Mouse (Mus musculus) midbrain, postnatal 0 days (tissue): Measurements from ENCODE around the gene Gsap. TPM values are rescaled to one million over a fixed set of nuclear protein-coding genes. Genes with fewer than 3 reads are reported as not detected.

Source experiments
- ATAC-seq: fragments of 200-750 bp; cut with Nextera tagmentation; 2 replicates; pipeline ENCODE4 v1.8.0; 2017; ENCODE audit warnings: moderate number of reproducible peaks, mild to moderate bottlenecking, moderate TSS enrichment, moderate library complexity; ENCODE audit not compliant: low FRiP score
- DNase-seq: peaks from one replicate; pipeline ENCODE4 v3.0.0-alpha.2; 2015; ENCODE audit warnings: low spot score
- H3K27ac ChIP-seq: fragments of 300-500 bp; sonication (generic); 2 replicates; pipeline ENCODE4 v1.5.1; 2014; ENCODE audit warnings: low read depth, mild to moderate bottlenecking, low read length, mixed read lengths
- H3K27me3 ChIP-seq: fragments of 300-500 bp; sonication (generic); 2 replicates; pipeline ENCODE4 v1.6.1; 2014; ENCODE audit warnings: low read length, control low read depth, mixed read lengths; ENCODE audit not compliant: insufficient read depth
- H3K36me3 ChIP-seq: fragments of 300-500 bp; sonication (generic); 2 replicates; pipeline ENCODE4 v1.6.1; 2014; ENCODE audit warnings: low read length, control low read depth, mixed read lengths; ENCODE audit not compliant: insufficient read depth
- H3K4me1 ChIP-seq: fragments of 300-500 bp; sonication (generic); 2 replicates; pipeline ENCODE4 v1.6.1; 2014; ENCODE audit warnings: mild to moderate bottlenecking, control low read depth, antibody characterized with exemption, low read length, mixed read lengths; ENCODE audit not compliant: insufficient read depth
- H3K4me2 ChIP-seq: fragments of 300-500 bp; sonication (generic); 2 replicates; pipeline ENCODE4 v1.6.1; 2014; ENCODE audit warnings: low read depth, mild to moderate bottlenecking, low read length, mixed read lengths; ENCODE audit not compliant: poor library complexity, severe bottlenecking
- H3K4me3 ChIP-seq: fragments of 300-500 bp; sonication (generic); 2 replicates; pipeline ENCODE4 v1.5.1; 2014; ENCODE audit warnings: low read depth, mild to moderate bottlenecking, low read length, moderate library complexity
- H3K9ac ChIP-seq: fragments of 300-500 bp; sonication (generic); replicated peaks from 2 replicates; pipeline ENCODE4 v1.6.1; 2014; ENCODE audit warnings: mild to moderate bottlenecking, low read length, moderate library complexity, mixed read lengths; ENCODE audit not compliant: poor library complexity, severe bottlenecking
- H3K9me3 ChIP-seq: fragments of 300-500 bp; sonication (generic); 2 replicates; pipeline ENCODE4 v1.6.1; 2016; ENCODE audit warnings: low read length, control low read depth
- CTCF ChIP-seq: IDR thresholded peaks from 2 replicates; pipeline ENCODE4 v1.5.1; 2016; ENCODE audit warnings: antibody characterized with exemption, mild to moderate bottlenecking
- WGBS: fragments of 180-500 bp; shearing (Covaris S2); extraction: QIAGEN DNeasy Blood & Tissue Kit; methylation state at CpG from one replicate; pipeline ENCODE4 v1.1.7; 2014; 5-methylcytosine and 5-hydroxymethylcytosine counted together
- polyA plus RNA-seq: library from polyadenylated mRNA; unstranded; fragments of >200 nt; fragmentation: Nextera tagmentation; extraction: Ambion mirVana; gene quantifications from 2 replicates; pipeline ENCODE4 v1.2.1, GENCODE M21; 2015
- total RNA-seq: library from RNA; depleted of rRNA; stranded (reverse); fragments of >200 nt; gene quantifications from 2 replicates; pipeline ENCODE4 v1.2.3, GENCODE M21; 2014; rRNA removed

Gsap gene
- total and polyA plus RNA-seq, 2 experiments from 2014 or later = 5.3 to 7.2 TPM

DNA sequence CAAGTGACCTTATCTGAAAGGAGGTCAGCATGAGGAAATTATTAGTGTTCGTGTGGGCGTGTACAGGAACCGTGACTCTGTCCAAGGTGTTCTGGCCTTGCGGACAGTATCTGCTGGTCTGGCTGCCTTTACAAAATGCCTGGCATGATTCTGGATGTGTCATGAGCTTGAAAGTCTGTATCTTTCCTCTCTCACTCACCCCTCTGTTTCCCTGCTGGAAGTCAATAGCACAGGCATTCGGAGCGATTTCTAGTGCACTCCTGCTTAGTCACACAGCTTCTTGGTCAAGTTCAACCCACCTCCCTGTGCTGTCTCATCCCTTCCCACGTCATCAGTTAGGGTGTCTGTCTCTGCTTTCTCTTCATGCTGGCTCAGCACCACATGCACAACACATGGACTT, 162.3 kb downstream of the Gsap start:
- 90% methylated on average over 7 of the region's 7 CpGs for WGBS
- H3K4me3 ChIP-seq = no peak overlapping the region
- no peak overlapping the region for H3K9ac ChIP-seq
- no peak for TF ChIP-seq CTCF
- no peak for DNase-seq
- no peaks in the 10 kb centered on the region for H3K9me3 ChIP-seq
- H3K4me2 ChIP-seq = no peak overlapping the region
- no peaks in the 10 kb centered on the region for H3K36me3 ChIP-seq
- H3K27ac ChIP-seq = no peak overlapping the region
- no peak for ATAC-seq
- no peaks in the 10 kb centered on the region for H3K27me3 ChIP-seq
- no peaks in the 10 kb centered on the region for H3K4me1 ChIP-seq

DNA sequence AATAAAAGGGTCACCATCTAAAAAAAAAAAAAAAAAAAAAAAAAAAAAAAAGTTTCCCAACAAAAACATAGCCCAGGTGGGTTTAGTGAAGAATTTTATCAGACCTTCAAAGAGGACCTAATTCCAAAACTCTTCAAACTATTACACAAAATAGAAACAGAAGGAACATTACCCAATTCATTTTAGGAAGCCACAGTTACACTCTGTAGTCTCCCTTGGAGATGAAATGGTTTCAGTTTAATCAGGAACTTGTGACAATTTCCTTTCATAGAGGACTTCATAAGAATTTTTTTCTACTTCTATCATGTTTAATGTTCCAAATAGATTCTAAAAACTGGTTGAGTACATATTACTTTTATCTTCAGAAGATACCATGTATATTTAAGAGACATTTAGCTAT, 165.6 kb downstream of the Gsap start:
- no peak overlapping the region for H3K4me3 ChIP-seq
- H3K9me3 ChIP-seq = no peaks in the 10 kb centered on the region
- TF ChIP-seq CTCF = no peak
- DNase-seq = no peak
- no peak overlapping the region for H3K27ac ChIP-seq
- H3K27me3 ChIP-seq = no peaks in the 10 kb centered on the region
- no peak for ATAC-seq
- H3K4me1 ChIP-seq = no peaks in the 10 kb centered on the region
- no peaks in the 10 kb centered on the region for H3K36me3 ChIP-seq
- no peak overlapping the region for H3K9ac ChIP-seq
- no peak overlapping the region for H3K4me2 ChIP-seq

DNA sequence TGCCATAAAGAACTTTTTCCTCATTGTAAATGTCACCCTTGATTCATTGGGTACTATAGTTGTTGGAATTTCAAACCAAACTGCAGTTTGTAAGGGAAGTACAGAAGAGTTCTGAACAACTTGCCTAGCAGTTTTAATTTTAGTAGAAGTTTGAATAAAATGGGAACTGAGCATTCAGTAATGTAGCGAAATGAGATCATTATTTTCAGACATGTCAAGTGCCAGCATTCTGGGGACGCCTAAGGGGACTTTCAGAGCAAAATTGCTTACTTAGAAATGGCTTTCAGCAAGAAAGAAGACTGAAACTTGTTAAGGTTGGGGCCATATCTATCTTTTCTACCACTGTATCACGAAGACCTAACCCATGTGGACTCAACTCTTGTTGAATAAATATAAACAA, 172.6 kb downstream of the Gsap start:
- no peak for ATAC-seq
- DNase-seq = no peak
- 84% methylated on average over 3 of the region's 3 CpGs for whole genome bisulfite sequencing
- no peaks in the 10 kb centered on the region for H3K36me3 ChIP-seq
- H3K4me1 ChIP-seq = no peaks in the 10 kb centered on the region
- H3K9ac ChIP-seq = no peak overlapping the region
- H3K27ac ChIP-seq = no peak overlapping the region
- TF ChIP-seq CTCF = no peak
- H3K27me3 ChIP-seq = no peaks in the 10 kb centered on the region
- no peak overlapping the region for H3K4me3 ChIP-seq
- H3K4me2 ChIP-seq = no peak overlapping the region
- no peaks in the 10 kb centered on the region for H3K9me3 ChIP-seq

DNA sequence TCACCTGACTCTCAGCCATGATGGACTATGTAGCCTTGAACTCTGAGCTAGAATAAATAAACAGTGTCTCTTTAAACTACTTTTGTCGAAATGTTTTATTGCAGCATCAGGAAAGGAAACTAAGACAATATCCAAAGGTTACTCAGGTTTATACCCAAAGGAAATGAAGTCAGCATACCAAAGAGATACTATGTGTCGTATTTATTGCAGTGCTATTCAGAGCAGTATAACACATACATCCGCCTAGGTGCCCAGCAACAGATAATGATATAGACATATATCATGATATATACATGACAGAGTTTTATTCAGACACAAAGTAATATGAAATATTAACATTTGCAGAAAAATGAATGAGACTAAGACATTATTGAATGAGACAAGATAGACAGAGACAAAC, 177.3 kb downstream of the Gsap start:
- H3K4me1 ChIP-seq = no peaks in the 10 kb centered on the region
- H3K9ac ChIP-seq = no peak overlapping the region
- DNase-seq = no peak
- H3K9me3 ChIP-seq = no peaks in the 10 kb centered on the region
- no peak overlapping the region for H3K4me3 ChIP-seq
- no peaks in the 10 kb centered on the region for H3K27me3 ChIP-seq
- TF ChIP-seq CTCF = no peak
- no peak overlapping the region for H3K4me2 ChIP-seq
- ATAC-seq = no peak
- no peak overlapping the region for H3K27ac ChIP-seq
- 88% methylated on average over 3 of the region's 3 CpGs for WGBS
- no peaks in the 10 kb centered on the region for H3K36me3 ChIP-seq

Other genes starting within 250 kb of the Gsap start
- gene Rsbn1l, start 229.9 kb upstream of the Gsap start, total RNA-seq = 5.2 and 7.3 TPM in 2 replicates
- gene Rsbn1l, start 229.9 kb upstream of the Gsap start, polyA plus RNA-seq = 2.7 and 3.8 TPM in 2 replicates
- gene Ptpn12, start 130.3 kb upstream of the Gsap start, total RNA-seq = 28.2 and 33.1 TPM in 2 replicates
- 9.2 and 10.8 TPM in 2 replicates for gene Ptpn12, start 130.3 kb upstream of the Gsap start, polyA plus RNA-seq
- gene Fgl2, start 186.4 kb downstream of the Gsap start, total RNA-seq = 3.0 and 4.1 TPM in 2 replicates
- gene Fgl2, start 186.4 kb downstream of the Gsap start, polyA plus RNA-seq = 1.7 and 1.9 TPM in 2 replicates
- 0.14 and 0.27 TPM in 2 replicates for gene Ccdc146, start 238.4 kb downstream of the Gsap start, total RNA-seq
- gene Ccdc146, start 238.4 kb downstream of the Gsap start, polyA plus RNA-seq = 0.43 and 0.74 TPM in 2 replicates
- 13.2 and 13.5 TPM in 2 replicates for gene Fam185a, start 238.7 kb downstream of the Gsap start, total RNA-seq
- gene Fam185a, start 238.7 kb downstream of the Gsap start, polyA plus RNA-seq = 10.1 and 10.8 TPM in 2 replicates